Mouse (Mus musculus) midbrain, embryonic 12.5 days (tissue): ENCODE data around the gene Jph3. TPM values are rescaled to one million over a fixed set of nuclear protein-coding genes. Genes with fewer than 3 reads are reported as not detected.

Source experiments
- ATAC-seq: fragments of 200-750 bp; cut with Nextera tagmentation; 2 replicates; pipeline ENCODE4 v1.8.0; 2017; ENCODE audit warnings: low read depth, moderate TSS enrichment, moderate library complexity; ENCODE audit not compliant: low FRiP score
- H3K27ac ChIP-seq: fragments of 300-500 bp; sonication (generic); replicated peaks from 2 replicates; pipeline ENCODE4 v1.5.1; 2016; ENCODE audit warnings: mild to moderate bottlenecking
- H3K27me3 ChIP-seq: fragments of 300-500 bp; sonication (generic); 2 replicates; pipeline ENCODE4 v1.6.1; 2016; ENCODE audit warnings: mild to moderate bottlenecking
- H3K36me3 ChIP-seq: fragments of 300-500 bp; sonication (generic); 2 replicates; pipeline ENCODE4 v1.6.1; 2016
- H3K4me1 ChIP-seq: fragments of 300-500 bp; sonication (generic); 2 replicates; pipeline ENCODE4 v1.6.1; 2016
- H3K4me2 ChIP-seq: fragments of 300-500 bp; sonication (generic); replicated peaks from 2 replicates; pipeline ENCODE4 v1.6.1; 2016; ENCODE audit warnings: mild to moderate bottlenecking, moderate library complexity
- H3K4me3 ChIP-seq: fragments of 300-500 bp; sonication (generic); 2 replicates; pipeline ENCODE4 v1.5.1; 2016; ENCODE audit warnings: mild to moderate bottlenecking
- H3K9ac ChIP-seq: fragments of 300-500 bp; sonication (generic); replicated peaks from 2 replicates; pipeline ENCODE4 v1.6.1; 2016; ENCODE audit warnings: mild to moderate bottlenecking, moderate library complexity
- H3K9me3 ChIP-seq: fragments of 300-500 bp; sonication (generic); 2 replicates; pipeline ENCODE4 v1.6.1; 2016; ENCODE audit warnings: mild to moderate bottlenecking
- WGBS: fragments of 180-500 bp; shearing (Covaris S2); methylation state at CpG from one replicate; pipeline ENCODE4 v1.1.7; 2016; 5-methylcytosine and 5-hydroxymethylcytosine counted together
- polyA plus RNA-seq: library from polyadenylated mRNA; unstranded; fragments of >200 nt; fragmentation: Nextera tagmentation; extraction: Ambion mirVana; gene quantifications from 2 replicates; pipeline ENCODE4 v1.2.1, GENCODE M21; 2016

Jph3 gene
- polyA plus RNA-seq, 1 experiment from 2014 or later, result 35.8 TPM

DNA sequence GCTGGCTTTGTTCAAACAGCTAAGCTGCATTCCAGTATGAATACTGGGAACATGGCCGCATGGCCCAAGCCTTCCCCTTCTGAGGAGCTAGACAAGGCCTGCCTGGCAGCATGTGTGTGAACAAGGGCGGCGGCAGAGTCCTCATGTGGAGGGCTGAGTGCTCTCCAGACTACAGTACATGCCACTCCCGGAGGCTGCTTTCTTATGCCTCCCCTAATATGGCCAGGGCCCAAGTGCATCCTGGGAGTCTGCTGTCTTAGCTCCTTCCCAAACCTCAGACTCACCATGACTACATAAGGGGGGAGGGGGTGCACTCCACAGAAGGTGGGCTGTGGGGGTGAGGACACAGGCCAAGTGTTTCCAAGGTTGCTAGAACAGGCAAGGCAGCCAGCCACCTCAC, 63.2 kb downstream of the Jph3 start:
- no peaks in the 10 kb centered on the region for H3K4me1 ChIP-seq
- H3K27ac ChIP-seq, result no peak overlapping the region
- H3K9ac ChIP-seq, result no peak overlapping the region
- WGBS, result 86% methylated on average over 4 of the region's 4 CpGs
- ATAC-seq, result no peak
- H3K4me2 ChIP-seq, result no peak overlapping the region
- H3K36me3 ChIP-seq, result peaks cover 30% of the 10 kb centered on the region
- no peak overlapping the region for H3K4me3 ChIP-seq
- no peaks in the 10 kb centered on the region for H3K9me3 ChIP-seq
- H3K27me3 ChIP-seq, result no peaks in the 10 kb centered on the region

DNA sequence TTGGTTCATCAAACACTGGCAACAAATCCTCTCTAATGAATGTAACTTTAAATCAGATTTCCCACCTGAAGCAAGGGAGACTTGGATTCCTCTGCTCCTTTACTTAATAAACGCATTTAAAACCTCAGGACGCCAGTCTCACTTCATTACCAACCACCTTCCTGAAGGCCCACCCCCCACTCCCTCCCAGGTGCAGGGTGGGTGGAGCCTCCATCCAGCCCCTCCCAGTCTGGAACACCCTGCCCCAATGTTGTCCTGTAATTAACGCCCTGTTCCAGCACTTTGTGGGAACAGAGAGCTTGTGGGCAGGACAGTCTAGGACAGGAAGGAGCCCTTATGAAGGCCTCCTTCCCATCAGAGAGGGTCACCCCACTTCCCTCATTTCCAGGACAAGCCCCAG, 64.7 kb downstream of the Jph3 start:
- H3K4me2 ChIP-seq, result no peak overlapping the region
- H3K4me3 ChIP-seq, result no peak overlapping the region
- no peaks in the 10 kb centered on the region for H3K9me3 ChIP-seq
- H3K27me3 ChIP-seq, result no peaks in the 10 kb centered on the region
- H3K4me1 ChIP-seq, result no peaks in the 10 kb centered on the region
- no peak overlapping the region for H3K9ac ChIP-seq
- ATAC-seq, result no peak
- 55% methylated on average over 3 of the region's 3 CpGs for WGBS
- no peak overlapping the region for H3K27ac ChIP-seq
- H3K36me3 ChIP-seq, result peaks cover 45% of the 10 kb centered on the region

DNA sequence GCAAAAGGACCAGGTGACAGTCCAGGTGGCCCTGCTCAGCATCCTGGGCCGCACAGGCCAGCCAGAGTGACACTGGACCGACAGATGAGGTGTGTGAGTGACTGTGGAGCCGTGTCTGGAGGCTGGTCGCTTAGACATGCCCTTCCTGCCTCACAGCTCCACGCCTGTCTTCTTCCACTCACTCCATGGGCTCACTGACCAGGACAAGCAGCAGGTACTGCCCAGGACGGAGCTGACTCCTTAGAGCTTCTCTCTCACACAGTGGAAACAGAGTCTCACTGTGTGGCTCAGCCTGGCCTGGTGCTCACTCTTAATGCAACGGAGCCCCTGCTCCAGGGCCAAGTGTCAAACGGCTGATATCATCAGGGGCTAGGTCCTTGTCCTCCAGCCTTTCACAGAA, 66.0 kb downstream of the Jph3 start:
- Histone ChIP-seq H3K9ac (no peak overlapping the region), H3K36me3 (peaks cover 58% of the 10 kb centered on the region), H3K4me3 (no peak overlapping the region), H3K4me1 (no peaks in the 10 kb centered on the region), H3K9me3 (no peaks in the 10 kb centered on the region), H3K27ac (no peak overlapping the region), H3K4me2 (no peak overlapping the region), H3K27me3 (no peaks in the 10 kb centered on the region)
- ATAC-seq, result no peak
- 92% methylated on average over 8 of the region's 8 CpGs for WGBS

DNA sequence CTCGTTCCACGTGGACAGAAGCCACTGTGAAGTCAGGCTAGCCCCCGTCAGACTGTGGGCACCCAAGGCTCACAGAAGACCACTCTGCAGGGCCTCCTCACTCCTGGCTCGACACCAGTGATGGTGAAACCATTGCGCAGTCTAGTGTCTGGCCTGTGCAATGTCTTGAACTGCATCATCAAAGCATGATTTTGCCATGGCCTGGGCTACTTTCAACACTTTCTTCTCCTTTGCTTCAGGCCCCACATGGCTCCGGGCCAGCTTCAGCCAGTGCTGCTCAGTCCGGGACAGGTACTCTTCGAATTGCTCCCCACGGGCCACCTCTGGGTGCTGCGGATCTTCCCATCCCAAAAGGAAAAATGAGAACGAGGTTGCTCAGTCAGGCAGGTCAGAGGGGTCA, 67.0 kb downstream of the Jph3 start:
- H3K4me2 ChIP-seq, result no peak overlapping the region
- no peak overlapping the region for H3K9ac ChIP-seq
- H3K27ac ChIP-seq, result no peak overlapping the region
- no peak for ATAC-seq
- WGBS, result 93% methylated on average over 11 of the region's 11 CpGs
- H3K27me3 ChIP-seq, result no peaks in the 10 kb centered on the region
- H3K4me1 ChIP-seq, result no peaks in the 10 kb centered on the region
- no peak overlapping the region for H3K4me3 ChIP-seq
- H3K9me3 ChIP-seq, result no peaks in the 10 kb centered on the region
- H3K36me3 ChIP-seq, result peaks cover 68% of the 10 kb centered on the region

DNA sequence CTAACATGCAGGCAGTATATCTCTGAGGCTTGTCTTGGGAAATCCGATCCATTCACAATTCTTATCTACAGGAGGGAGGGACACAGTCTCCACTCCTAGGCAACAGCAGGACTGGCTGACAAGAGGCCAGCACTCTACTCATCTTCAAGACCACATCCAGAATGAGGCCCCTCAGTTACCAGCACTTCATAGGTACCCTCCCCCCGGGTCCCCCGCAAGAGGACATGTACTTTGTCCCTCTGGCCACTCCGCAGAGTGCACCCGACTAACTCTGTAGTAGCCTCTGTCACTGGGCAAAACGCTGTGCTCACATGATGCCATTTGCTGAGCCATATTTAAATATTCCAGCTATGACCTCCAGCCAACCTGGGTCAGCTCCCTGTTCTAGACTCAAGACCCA, 69.0 kb downstream of the Jph3 start:
- Histone ChIP-seq H3K4me3 (no peak overlapping the region), H3K4me2 (no peak overlapping the region), H3K27ac (no peak overlapping the region), H3K36me3 (peaks cover 81% of the 10 kb centered on the region), H3K4me1 (no peaks in the 10 kb centered on the region), H3K9me3 (no peaks in the 10 kb centered on the region), H3K9ac (no peak overlapping the region), H3K27me3 (no peaks in the 10 kb centered on the region)
- no peak for ATAC-seq
- 95% methylated on average over 6 of the region's 6 CpGs for WGBS

DNA sequence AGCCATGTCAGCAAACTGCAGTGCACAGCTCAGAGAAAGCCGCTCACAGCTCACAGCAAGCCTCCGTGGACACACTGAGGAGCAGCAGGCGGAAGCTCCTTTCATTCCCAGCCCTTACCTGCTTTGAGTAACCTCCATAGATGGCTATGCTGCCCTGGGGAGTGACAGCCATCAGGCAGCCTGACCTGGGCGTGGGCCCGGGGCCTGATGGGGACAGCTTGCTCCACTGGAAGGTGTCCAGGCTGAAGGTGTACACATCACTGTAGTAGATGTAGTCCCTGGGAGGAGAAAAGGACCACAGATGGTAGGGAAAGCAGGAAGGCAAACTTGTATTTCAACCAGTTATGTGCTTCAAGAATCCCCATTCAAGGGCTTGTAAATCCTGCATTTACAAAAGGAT, 75.4 kb downstream of the Jph3 start:
- 98% methylated on average over 5 of the region's 5 CpGs for WGBS
- H3K4me1 ChIP-seq, result no peaks in the 10 kb centered on the region
- H3K9ac ChIP-seq, result no peak overlapping the region
- ATAC-seq, result no peak
- no peak overlapping the region for H3K4me3 ChIP-seq
- H3K27me3 ChIP-seq, result no peaks in the 10 kb centered on the region
- peaks cover 65% of the 10 kb centered on the region for H3K36me3 ChIP-seq
- no peak overlapping the region for H3K27ac ChIP-seq
- H3K4me2 ChIP-seq, result no peak overlapping the region
- H3K9me3 ChIP-seq, result no peaks in the 10 kb centered on the region

DNA sequence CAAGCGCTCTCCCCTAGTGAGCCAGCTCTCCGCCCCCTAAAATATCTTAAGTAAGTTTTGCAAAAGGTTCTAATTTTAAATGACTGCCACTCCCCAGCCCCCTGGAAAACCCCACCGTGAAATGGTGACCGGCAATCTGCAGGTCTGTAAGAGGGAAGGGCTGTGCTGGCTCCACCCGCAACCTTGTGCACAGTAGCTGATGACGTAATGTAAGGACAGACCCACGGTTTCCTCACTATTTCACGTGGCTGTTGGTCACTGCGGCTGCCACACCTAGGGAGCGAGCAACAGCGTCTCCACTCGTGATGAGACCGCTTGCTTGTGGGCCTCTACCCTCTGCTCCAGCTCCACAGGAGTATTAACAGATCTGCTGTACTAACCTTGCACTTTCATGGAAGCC, 76.7 kb downstream of the Jph3 start:
- H3K27me3 ChIP-seq, result no peaks in the 10 kb centered on the region
- no peaks in the 10 kb centered on the region for H3K4me1 ChIP-seq
- no peaks in the 10 kb centered on the region for H3K9me3 ChIP-seq
- H3K27ac ChIP-seq, result no peak overlapping the region
- peaks cover 60% of the 10 kb centered on the region for H3K36me3 ChIP-seq
- 93% methylated on average over 13 of the region's 13 CpGs for WGBS
- no peak overlapping the region for H3K4me3 ChIP-seq
- no peak overlapping the region for H3K9ac ChIP-seq
- H3K4me2 ChIP-seq, result no peak overlapping the region
- ATAC-seq, result no peak

DNA sequence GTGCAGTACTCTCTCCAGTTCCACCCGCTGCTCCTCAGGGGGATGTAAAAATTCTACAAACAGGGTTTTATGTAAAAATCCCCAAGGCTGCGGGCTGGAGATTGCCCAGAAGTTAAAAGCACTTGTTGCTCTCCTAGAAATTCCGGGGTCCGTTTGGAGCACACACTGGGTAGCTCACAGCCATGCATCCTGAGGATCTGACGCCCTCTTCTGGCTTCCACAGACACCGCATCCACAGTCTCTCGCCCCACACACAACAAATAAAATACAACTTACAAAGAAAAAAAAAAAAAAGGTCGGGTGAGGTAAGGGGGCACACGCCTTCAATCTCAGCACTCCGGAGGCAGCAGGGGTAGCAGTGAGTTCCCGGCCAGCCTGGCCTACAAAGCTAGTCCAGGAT, 78.6 kb downstream of the Jph3 start:
- 78% methylated on average over 11 of the region's 11 CpGs for WGBS
- Histone ChIP-seq H3K36me3 (peaks cover 65% of the 10 kb centered on the region), H3K4me3 (no peak overlapping the region), H3K9ac (no peak overlapping the region), H3K4me1 (no peaks in the 10 kb centered on the region), H3K4me2 (no peak overlapping the region), H3K9me3 (no peaks in the 10 kb centered on the region), H3K27me3 (no peaks in the 10 kb centered on the region), H3K27ac (no peak overlapping the region)
- no peak for ATAC-seq

DNA sequence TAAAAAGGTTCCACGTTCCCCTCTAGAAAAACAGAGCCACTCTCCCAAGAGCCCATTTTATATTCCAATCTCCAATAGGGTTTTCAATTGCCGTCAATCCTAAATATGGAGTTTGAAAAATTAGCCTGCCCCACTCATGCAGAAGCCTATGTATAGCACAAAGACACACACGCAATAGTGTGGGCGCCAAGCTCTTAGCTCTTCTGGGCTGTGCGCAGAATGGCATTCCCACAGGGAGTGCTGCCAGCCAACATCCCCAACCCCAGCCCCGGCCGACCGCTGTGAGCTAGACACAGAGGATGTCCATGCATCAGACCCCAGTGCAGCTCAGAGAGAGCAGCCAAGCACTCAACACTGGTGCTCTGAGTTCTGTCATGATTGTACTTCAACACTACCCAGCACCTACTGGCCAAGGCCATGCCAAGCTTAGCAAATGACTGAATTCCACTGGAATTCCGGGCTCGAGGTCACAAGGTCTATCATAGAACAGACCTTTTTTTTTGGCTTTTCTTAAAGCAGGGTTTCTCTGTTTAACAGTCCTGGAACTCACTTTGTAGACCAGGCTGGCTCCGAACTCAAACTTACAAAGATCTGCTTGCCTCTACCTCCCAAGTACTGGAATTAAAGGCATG, 80.2 kb downstream of the Jph3 start:
- Histone ChIP-seq H3K4me2 (no peak overlapping the region), H3K36me3 (peaks cover 66% of the 10 kb centered on the region), H3K4me1 (no peaks in the 10 kb centered on the region), H3K4me3 (no peak overlapping the region), H3K9ac (no peak overlapping the region), H3K27me3 (no peaks in the 10 kb centered on the region), H3K27ac (no peak overlapping the region), H3K9me3 (no peaks in the 10 kb centered on the region)
- WGBS, result 92% methylated on average over 11 of the region's 11 CpGs
- no peak for ATAC-seq

DNA sequence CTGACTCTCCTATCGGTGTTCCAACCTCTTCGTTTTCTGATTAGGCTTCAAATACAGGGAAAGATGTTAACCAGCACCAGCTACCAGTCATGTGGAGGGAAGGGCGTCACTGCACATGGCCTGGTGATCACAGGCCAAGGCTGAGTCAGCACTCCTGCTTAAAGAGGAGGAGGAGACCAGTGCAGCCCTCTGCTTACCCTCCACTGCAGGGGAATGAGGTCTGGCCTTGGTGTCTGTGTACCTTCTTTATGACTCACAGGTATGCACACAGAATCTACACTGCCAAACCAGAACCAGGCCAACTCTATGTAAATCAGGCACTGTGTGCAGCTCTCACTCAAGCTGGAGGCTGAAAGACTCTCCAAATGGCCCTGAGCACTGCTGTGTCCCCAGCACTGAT, 82.1 kb downstream of the Jph3 start:
- Histone ChIP-seq H3K4me3 (no peak overlapping the region), H3K4me2 (no peak overlapping the region), H3K36me3 (peaks cover 64% of the 10 kb centered on the region), H3K4me1 (no peaks in the 10 kb centered on the region), H3K27ac (no peak overlapping the region), H3K9me3 (no peaks in the 10 kb centered on the region), H3K9ac (no peak overlapping the region), H3K27me3 (no peaks in the 10 kb centered on the region)
- no peak for ATAC-seq
- WGBS, result 95% methylated on average over 3 of the region's 3 CpGs

DNA sequence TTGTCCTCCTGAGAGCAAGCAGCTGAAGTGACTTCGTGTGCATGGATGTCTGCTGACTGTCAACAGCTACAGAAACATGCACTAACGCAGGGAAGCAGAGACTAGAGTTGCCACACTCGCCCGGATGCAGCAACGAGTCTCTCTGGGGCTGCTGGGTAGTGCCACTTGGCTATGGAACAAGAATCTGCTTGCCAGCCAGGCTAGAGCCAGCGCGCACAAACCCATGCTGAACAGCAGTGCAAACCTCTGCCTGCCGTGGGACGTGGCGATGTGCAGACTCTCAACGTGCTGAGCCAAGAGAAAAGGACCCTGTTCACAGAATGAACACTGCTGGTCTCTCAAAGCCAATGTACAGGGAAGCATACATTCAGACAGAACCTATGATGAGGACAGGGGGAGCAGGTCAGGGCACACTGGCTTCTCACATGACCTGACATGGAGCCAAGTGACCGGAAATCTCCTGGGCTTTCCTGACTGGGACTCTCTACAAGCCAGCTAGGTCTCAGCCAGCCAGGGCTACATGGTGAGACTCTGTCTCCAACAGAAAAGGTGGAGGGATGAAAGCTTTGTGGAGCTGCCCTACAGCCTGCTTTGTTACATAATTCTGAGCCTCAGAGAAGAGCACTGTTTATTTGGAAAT, 82.6 kb downstream of the Jph3 start:
- H3K36me3 ChIP-seq, result peaks cover 61% of the 10 kb centered on the region

DNA sequence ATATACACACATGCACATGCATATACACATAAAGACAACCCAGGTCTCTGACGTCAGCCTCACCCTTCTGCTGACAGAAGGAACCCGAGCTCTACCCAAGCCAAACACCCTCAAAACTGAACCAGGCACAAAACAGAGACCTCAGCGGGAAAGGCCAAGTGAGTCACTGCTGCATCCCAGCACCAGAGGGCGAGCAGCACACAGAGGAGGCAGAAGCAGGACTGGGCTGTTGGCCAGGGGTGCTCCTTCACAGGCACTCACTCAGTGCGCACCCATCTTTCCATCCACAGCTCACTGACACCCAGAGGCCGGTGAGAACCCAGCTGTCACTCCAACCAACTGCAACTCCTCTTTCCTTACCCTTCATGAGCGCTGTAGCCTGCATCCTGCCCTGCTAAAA, 88.8 kb downstream of the Jph3 start:
- Histone ChIP-seq H3K27me3 (no peaks in the 10 kb centered on the region), H3K4me1 (no peaks in the 10 kb centered on the region), H3K27ac (no peak overlapping the region), H3K4me3 (no peak overlapping the region), H3K9ac (no peak overlapping the region), H3K4me2 (no peak overlapping the region), H3K36me3 (peaks cover 59% of the 10 kb centered on the region), H3K9me3 (no peaks in the 10 kb centered on the region)
- ATAC-seq, result no peak
- WGBS, result 86% methylated on average over 7 of the region's 7 CpGs

More for the DNA sequence above, 82.6 kb downstream of the Jph3 start:
- Histone ChIP-seq H3K9ac (no peak overlapping the region), H3K9me3 (no peaks in the 10 kb centered on the region), H3K4me1 (no peaks in the 10 kb centered on the region), H3K4me3 (no peak overlapping the region), H3K4me2 (no peak overlapping the region), H3K27me3 (no peaks in the 10 kb centered on the region), H3K27ac (no peak overlapping the region)
- no peak for ATAC-seq
- WGBS, result 96% methylated on average over 12 of the region's 12 CpGs

DNA sequence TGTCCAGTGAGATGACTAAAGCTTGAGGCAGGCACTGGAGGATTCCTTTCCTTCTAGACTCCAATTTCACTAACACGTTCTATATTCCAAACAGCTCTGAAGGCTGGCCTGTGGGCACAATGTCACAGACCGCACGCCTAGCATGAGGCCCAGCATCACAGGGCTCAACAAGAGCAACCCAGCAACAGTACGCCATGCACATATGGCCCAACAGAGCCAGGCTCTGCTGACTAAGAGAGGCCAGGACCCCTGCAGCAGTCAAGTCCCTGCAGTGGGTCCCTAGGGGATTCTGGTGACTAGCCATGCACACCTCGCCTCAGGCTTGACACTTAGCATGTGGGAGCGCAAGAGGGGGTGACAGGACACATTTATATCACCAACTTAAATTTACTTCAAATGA, 91.4 kb downstream of the Jph3 start:
- H3K36me3 ChIP-seq, result peaks cover 33% of the 10 kb centered on the region
- H3K4me2 ChIP-seq, result no peak overlapping the region
- no peaks in the 10 kb centered on the region for H3K9me3 ChIP-seq
- H3K27me3 ChIP-seq, result no peaks in the 10 kb centered on the region
- no peak overlapping the region for H3K4me3 ChIP-seq
- no peak for ATAC-seq
- 92% methylated on average over 6 of the region's 6 CpGs for WGBS
- no peak overlapping the region for H3K9ac ChIP-seq
- H3K4me1 ChIP-seq, result no peaks in the 10 kb centered on the region
- no peak overlapping the region for H3K27ac ChIP-seq
